Mouse (Mus musculus): ENCODE results near the gene Rfc3. TPM values are rescaled to one million over a fixed set of nuclear protein-coding genes. Genes with fewer than 3 reads are reported as not detected.

Gene Rfc3
- polyA plus RNA-seq, 1 experiment from 2014 or later: 53.4 TPM

GRCm38 (mm10) chr5:151601696-151602095, 49.3 kb downstream of the Rfc3 start:
- H3K36me3 ChIP-seq (ENCODE audit: control insufficient read depth, insufficient read depth): no peaks in the 10 kb centered on the region
- 29% methylated on average over 1 of the region's 1 CpGs for WGBS
- H3K9ac ChIP-seq (ENCODE audit: low read length): no peak overlapping the region
- ATAC-seq (replicated peaks; ENCODE audit: extremely low read depth, insufficient read depth, low FRiP score): no peak
- H3K27ac ChIP-seq (ENCODE audit: low read length): no peak overlapping the region
- H3K4me2 ChIP-seq (ENCODE audit: low read depth, low read length): no peak overlapping the region
- no peaks in the 10 kb centered on the region for H3K9me3 ChIP-seq (replicated peaks; ENCODE audit: control insufficient read depth, low read length)
- H3K4me1 ChIP-seq (ENCODE audit: control insufficient read depth, insufficient read depth, low read length): no peaks in the 10 kb centered on the region
- no peaks in the 10 kb centered on the region for H3K27me3 ChIP-seq (ENCODE audit: control insufficient read depth, insufficient read depth, low read length)
- H3K4me3 ChIP-seq (ENCODE audit: low read length): no peak overlapping the region

Other genes starting within 250 kb of the Rfc3 start
- not detected in 2 replicates for gene Gm42906, start 223.1 kb downstream of the Rfc3 start, polyA plus RNA-seq (2015; fragmentation: Nextera tagmentation; extraction: Ambion mirVana)
- gene Vmn2r18, start 45.2 kb downstream of the Rfc3 start, polyA plus RNA-seq (2015; fragmentation: Nextera tagmentation; extraction: Ambion mirVana): not detected in 2 replicates